In genomic region chr6:146685781-146686308, GRCm38 (mm10) we compare ENCODE assay signal across 8 mouse cellular contexts. TPM values are rescaled to one million over a fixed set of nuclear protein-coding genes. Genes with fewer than 3 reads are reported as not detected.
DNase-seq lines count a peak whose midpoint lies in the region; ATAC-seq and TF ChIP-seq lines count a peak whose summit lies in the region.

No protein-coding gene starts in this region.

- peak; percentile 59 for TF ChIP-seq CTCF in intestine, postnatal 0 days (IDR thresholded peaks at IDR 0.05; ENCODE audit: low read depth)

- peak overlapping the region; percentile 28; the same call in 1 of the 2 replicates for H3K4me2 ChIP-seq in intestine, postnatal 0 days (replicated peaks; ENCODE audit: low read depth)

- no peak overlapping the region for H3K27ac ChIP-seq in intestine, postnatal 0 days (ENCODE audit: low read depth, low read length)

- H3K9me3 ChIP-seq in intestine, postnatal 0 days (ENCODE audit: control insufficient read depth), result no peaks in the 10 kb centered on the region

- no peak overlapping the region for H3K4me3 ChIP-seq in intestine, postnatal 0 days (ENCODE audit: low read depth, low read length)

- H3K36me3 ChIP-seq in intestine, postnatal 0 days (ENCODE audit: control insufficient read depth, insufficient read depth), result no peaks in the 10 kb centered on the region

- no peaks in the 10 kb centered on the region for H3K27me3 ChIP-seq in intestine, postnatal 0 days (replicated peaks; ENCODE audit: control insufficient read depth, insufficient read depth, low read length)

- peak; percentile 19 for DNase-seq in layer of hippocampus, adult 11-12 months (ENCODE audit: low spot score)
- no peak for DNase-seq in layer of hippocampus, postnatal 36 days
- DNase-seq in NIH3T3 (ENCODE audit: low read depth), result peak; percentile 86
- DNase-seq in gastrocnemius, postnatal 25 days, result peak; percentile 39
- peak; percentile 12 for DNase-seq in mesoderm, embryonic 11.5 days (ENCODE audit: low read depth, low spot score)
- DNase-seq in urinary bladder, postnatal 36 days (ENCODE audit: low spot score in 2 of 2), result peak; percentile 21 to 67
- DNase-seq in right cerebral cortex, postnatal 36 days (ENCODE audit: low spot score in 2 of 2), result no peak

- peak; percentile 88 for ATAC-seq in intestine, postnatal 0 days

- WGBS in intestine, postnatal 0 days, result 52% methylated on average over 17 of the region's 17 CpGs

- H3K9ac ChIP-seq in intestine, postnatal 0 days (ENCODE audit: low read depth, low read length), result no peak overlapping the region

- no peaks in the 10 kb centered on the region for H3K4me1 ChIP-seq in intestine, postnatal 0 days (replicated peaks; ENCODE audit: control insufficient read depth, insufficient read depth, low read length)

RNA-seq across cellular contexts. Expression of gene Stk38l, which starts 39.0 kb away (rescaled TPM):
- 10 to 100 TPM; 21.3 to 23.3 TPM for total RNA-seq in layer of hippocampus, postnatal 36 days (2021)
- total RNA-seq in gastrocnemius, postnatal 25 days (2021), result 1 to 10 TPM; 5.9 to 8.6 TPM
- 11.6 and 13.4 TPM in 2 replicates for polyA plus RNA-seq in intestine, postnatal 0 days (2015; fragmentation: Nextera tagmentation; extraction: Ambion mirVana)

RNA-seq across cellular contexts. Expression of gene Tm7sf3, which starts 43.2 kb away (rescaled TPM):
- total RNA-seq in layer of hippocampus, postnatal 36 days (2021), result 10 to 100 TPM; 41.3 to 42.0 TPM
- total RNA-seq in gastrocnemius, postnatal 25 days (2021), result 1 to 10 TPM; 7.3 to 9.5 TPM
- 58.7 and 61.9 TPM in 2 replicates for polyA plus RNA-seq in intestine, postnatal 0 days (2015; fragmentation: Nextera tagmentation; extraction: Ambion mirVana)

RNA-seq across cellular contexts. Expression of gene Med21, which starts 43.5 kb away (rescaled TPM):
- total RNA-seq in layer of hippocampus, postnatal 36 days (2021), result 10 to 100 TPM; 47.3 to 49.8 TPM
- 10 to 100 TPM; 37.6 to 37.7 TPM for total RNA-seq in gastrocnemius, postnatal 25 days (2021)
- polyA plus RNA-seq in intestine, postnatal 0 days (2015; fragmentation: Nextera tagmentation; extraction: Ambion mirVana), result 87.5 and 87.6 TPM in 2 replicates

Comparison
In these comparisons a context has a peak if more than half of its experiments do, and no peak if none do; other contexts are left out.
1. DNase-seq: peak in layer of hippocampus, adult 11-12 months (single experiment), NIH3T3 (single experiment), gastrocnemius, postnatal 25 days (single experiment), mesoderm, embryonic 11.5 days (single experiment) and urinary bladder, postnatal 36 days (2 of 2); none in layer of hippocampus, postnatal 36 days (0 of 2) and right cerebral cortex, postnatal 36 days (0 of 2).
2. RNA of gene Tm7sf3, which starts 43.2 kb away (total RNA-seq): 41.3 to 42.0 TPM in layer of hippocampus, postnatal 36 days; 7.3 to 9.5 TPM in gastrocnemius, postnatal 25 days; every median in the first group is over 4 times any median in the second.